Mouse (Mus musculus) cerebellum, adult 2 months (tissue): ENCODE results near the gene Gm11937. TPM values are rescaled to one million over a fixed set of nuclear protein-coding genes. Genes with fewer than 3 reads are reported as not detected.
"Not testable (repeated sequence)": the region's sequence is repeated elsewhere in the genome, so short reads cannot be mapped to it uniquely, and the experiment has no call there.

ENCODE experiments used
- DNase-seq, 2 experiments: peaks; one replicate each; pipeline ENCODE4 v3.0.0; 2021
- H3K27ac ChIP-seq: fragments of 200-500 bp; 2 replicates; pipeline ENCODE4 v1.5.1; 2012; ENCODE audit warnings: low read length, control low read depth, inconsistent platforms; ENCODE audit not compliant: insufficient read depth
- H3K27me3 ChIP-seq: fragments of 200-500 bp; 2 replicates; pipeline ENCODE4 v1.6.1; 2012; ENCODE audit warnings: inconsistent platforms, mild to moderate bottlenecking, low read length, moderate library complexity; ENCODE audit not compliant: control insufficient read depth, insufficient read depth
- H3K4me1 ChIP-seq: fragments of 200-500 bp; 2 replicates; pipeline ENCODE4 v1.6.1; 2011; ENCODE audit warnings: low read length; ENCODE audit not compliant: control insufficient read depth, insufficient read depth
- H3K4me3 ChIP-seq: fragments of 200-500 bp; replicated peaks from 2 replicates; pipeline ENCODE3; 2011; ENCODE audit warnings: mild to moderate bottlenecking, low read depth, low read length, control low read depth; ENCODE audit not compliant: insufficient read depth
- CTCF ChIP-seq: fragments of 200-500 bp; IDR thresholded peaks from 2 replicates; pipeline ENCODE4 v1.5.1; 2011; ENCODE audit warnings: low read depth, mild to moderate bottlenecking, control low read depth, low read length, moderate library complexity, borderline replicate concordance; ENCODE audit not compliant: insufficient read depth
- POLR2A ChIP-seq: fragments of 200-500 bp; IDR thresholded peaks from 2 replicates; pipeline ENCODE4 v1.6.1; 2011; ENCODE audit warnings: low read length, control low read depth, borderline replicate concordance; ENCODE audit not compliant: insufficient read depth
- WGBS: fragments of 180-500 bp; shearing (Covaris S2); methylation state at CpG from one replicate; pipeline ENCODE4 v1.1.7; 2018; 5-methylcytosine and 5-hydroxymethylcytosine counted together
- polyA plus RNA-seq: library from polyadenylated mRNA; depleted of rRNA; stranded (reverse); fragments of >200 nt; gene quantifications from 2 replicates; pipeline ENCODE4 v1.2.3, GENCODE M21; 2012; rRNA removed

The Gm11937 gene
- polyA plus RNA-seq: not detected in 2 replicates

DNA sequence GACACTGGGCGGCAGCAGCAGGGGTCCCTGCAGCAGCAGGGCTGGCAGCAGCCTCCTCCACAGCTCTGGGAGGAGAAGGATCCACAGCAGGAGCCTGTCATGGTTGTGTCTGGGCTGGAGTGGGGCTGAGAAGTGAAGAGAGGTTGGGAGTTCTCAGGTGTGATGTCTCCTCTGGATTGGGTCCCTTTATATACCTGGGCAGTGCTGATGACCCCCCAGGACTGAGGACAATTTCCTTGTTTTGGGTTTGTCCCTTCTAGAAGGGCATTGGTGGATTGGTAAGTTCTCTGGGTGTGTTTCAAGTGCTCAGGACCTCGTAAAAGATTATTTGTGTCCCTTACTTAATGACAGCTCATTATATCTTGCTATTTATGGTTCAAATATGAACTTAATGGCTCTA lies at the start of gene Gm11937:
Gene Gm11937, minus strand, starts transcription at position 101 of the 400 bp plus-strand sequence.
- not testable (repeated sequence) for H3K27me3 ChIP-seq, DNase-seq, H3K4me3 ChIP-seq, H3K27ac ChIP-seq, H3K4me1 ChIP-seq
- 83% methylated on average over 1 of the region's 2 CpGs for WGBS

DNA sequence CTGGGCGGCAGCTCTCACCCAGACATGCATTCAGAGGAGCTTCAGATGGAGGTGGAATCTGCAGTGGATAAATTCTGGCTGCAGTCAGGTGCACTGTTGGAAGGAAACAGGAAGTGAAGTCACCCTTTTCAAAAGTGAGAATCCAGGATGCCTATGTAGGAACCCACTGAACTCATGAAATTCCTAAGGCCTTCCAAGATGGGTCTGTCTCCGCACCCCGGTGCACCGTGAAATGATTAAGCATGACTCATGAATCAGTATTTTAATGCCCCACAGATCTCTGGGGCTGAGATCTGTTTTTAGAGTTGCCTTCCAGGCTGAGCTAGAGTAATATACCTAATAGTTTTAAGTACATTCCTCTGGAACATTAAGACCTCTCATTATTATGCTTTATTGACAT lies 49.3 kb upstream of the Gm11937 start:
- Histone ChIP-seq H3K4me1 (no peaks in the 10 kb centered on the region), H3K27ac (no peak overlapping the region), H3K27me3 (no peaks in the 10 kb centered on the region), H3K4me3 (no peak overlapping the region)
- WGBS: 88% methylated on average over 4 of the region's 4 CpGs
- TF ChIP-seq POLR2A: no peak
- TF ChIP-seq CTCF: no peak
- DNase-seq: no peak

DNA sequence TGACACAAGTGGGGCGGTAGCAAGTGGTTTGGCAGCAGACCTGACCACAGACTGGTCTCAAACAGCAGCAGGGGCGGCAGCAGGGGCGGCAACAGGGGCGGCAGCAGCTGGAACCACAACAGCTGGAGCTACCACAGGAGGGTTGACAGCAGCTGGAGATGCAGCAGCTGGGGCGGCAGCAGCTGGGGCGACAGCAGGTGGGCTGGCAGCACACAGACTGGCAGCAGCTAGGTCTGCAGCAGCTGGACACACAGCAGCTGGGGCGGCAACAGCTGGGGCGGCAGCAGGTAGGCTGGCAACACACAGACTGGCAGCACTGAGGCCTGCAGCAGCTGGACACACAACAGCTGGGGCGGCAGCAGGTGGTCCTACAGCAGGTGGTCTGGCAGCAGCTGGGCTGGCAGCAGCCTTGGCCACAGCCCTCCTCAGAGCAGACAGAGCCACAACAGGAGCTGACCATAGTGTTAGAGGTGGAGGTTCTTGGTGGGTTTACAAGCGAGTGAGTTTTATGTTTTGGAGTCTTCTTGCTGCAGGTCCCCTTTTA lies 48.5 kb upstream of the Gm11937 start, which contains the start of gene Gm11563:
Gene Gm11563, minus strand, starts transcription at position 494 of the 544 bp plus-strand sequence.
- H3K27me3 ChIP-seq, H3K27ac ChIP-seq, DNase-seq, H3K4me1 ChIP-seq, H3K4me3 ChIP-seq: not testable (repeated sequence)
- WGBS: 68% methylated on average over 10 of the region's 10 CpGs

DNA sequence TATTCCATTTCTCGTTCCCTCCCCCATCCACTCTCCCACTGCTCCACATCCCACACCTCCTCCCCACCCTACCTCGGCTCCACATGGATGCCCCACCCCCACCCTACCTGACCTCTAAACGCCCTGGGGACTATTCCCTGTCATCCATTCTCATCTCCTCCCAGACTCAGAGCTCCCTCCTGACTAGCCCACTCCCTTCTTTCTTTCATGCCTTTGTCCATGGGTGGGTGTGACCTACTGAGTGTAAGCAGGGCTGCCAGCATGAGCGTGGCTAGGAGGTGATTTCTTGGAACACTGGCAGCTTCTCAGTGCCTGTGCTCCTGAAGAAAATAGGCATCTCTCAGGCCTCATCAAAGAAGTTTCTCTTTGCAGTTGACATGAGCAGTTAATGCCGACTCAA lies 47.1 kb upstream of the Gm11937 start:
- no peak overlapping the region for H3K4me3 ChIP-seq
- no peak for DNase-seq
- H3K4me1 ChIP-seq: no peaks in the 10 kb centered on the region
- 54% methylated on average over 5 of the region's 5 CpGs for WGBS
- H3K27ac ChIP-seq: no peak overlapping the region
- no peak for TF ChIP-seq POLR2A
- no peak for TF ChIP-seq CTCF
- H3K27me3 ChIP-seq: no peaks in the 10 kb centered on the region

DNA sequence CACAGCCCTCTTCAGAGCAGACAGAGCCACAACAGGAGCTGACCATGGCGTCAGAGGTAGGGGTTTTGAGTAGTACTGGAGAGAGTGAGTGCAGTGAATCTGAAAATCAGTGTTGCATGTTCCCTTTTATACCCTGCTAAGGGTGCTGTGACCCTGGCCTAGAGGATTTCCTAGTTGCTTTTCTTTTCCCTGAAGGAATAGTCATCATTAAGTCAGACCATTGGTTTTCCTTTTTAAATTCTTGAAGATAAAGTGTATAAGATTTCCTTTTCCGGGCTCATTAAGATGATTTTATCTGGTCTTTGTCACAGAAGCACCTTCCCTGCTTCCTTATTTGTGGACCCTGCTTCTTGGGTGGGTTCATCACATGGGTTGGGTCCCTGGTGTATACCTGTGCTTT lies 40.1 kb upstream of the Gm11937 start, which contains the start of gene Gm11555:
Gene Gm11555, minus strand, starts transcription at position 101 of the 400 bp plus-strand sequence.
- H3K27me3 ChIP-seq: no peaks in the 10 kb centered on the region
- no peaks in the 10 kb centered on the region for H3K4me1 ChIP-seq
- H3K4me3 ChIP-seq: no peak within 1 kb of the TSS
- TF ChIP-seq POLR2A (no peak), CTCF (no peak)
- WGBS: 77% methylated on average over 2 of the region's 2 CpGs
- no peak within 1 kb of the TSS for H3K27ac ChIP-seq
- DNase-seq: no peak

DNA sequence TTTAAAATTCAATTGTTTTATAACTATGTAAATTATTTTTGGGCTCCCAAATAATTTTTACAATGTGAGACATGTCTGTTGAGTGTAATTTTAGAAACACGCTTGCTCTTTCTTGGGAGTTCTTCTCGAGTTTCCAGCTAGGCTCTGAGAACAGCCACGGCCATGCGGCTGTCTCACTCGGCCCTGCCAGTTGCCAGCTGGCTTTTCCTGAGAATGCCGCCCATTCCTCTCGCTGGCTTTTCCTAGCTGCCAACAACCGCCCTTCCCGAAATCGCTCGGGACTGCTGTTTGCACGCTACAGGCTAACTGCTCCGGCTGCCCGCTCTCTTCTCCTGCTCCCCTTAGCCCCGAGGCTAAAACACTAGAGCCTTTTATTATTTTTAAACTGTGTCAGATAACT lies 36.5 kb upstream of the Gm11937 start:
- WGBS: 58% methylated on average over 15 of the region's 15 CpGs
- Histone ChIP-seq H3K4me3 (no peak overlapping the region), H3K27me3 (no peaks in the 10 kb centered on the region), H3K27ac (no peak overlapping the region), H3K4me1 (no peaks in the 10 kb centered on the region)
- no peak for TF ChIP-seq POLR2A
- TF ChIP-seq CTCF: no peak
- no peak for DNase-seq

DNA sequence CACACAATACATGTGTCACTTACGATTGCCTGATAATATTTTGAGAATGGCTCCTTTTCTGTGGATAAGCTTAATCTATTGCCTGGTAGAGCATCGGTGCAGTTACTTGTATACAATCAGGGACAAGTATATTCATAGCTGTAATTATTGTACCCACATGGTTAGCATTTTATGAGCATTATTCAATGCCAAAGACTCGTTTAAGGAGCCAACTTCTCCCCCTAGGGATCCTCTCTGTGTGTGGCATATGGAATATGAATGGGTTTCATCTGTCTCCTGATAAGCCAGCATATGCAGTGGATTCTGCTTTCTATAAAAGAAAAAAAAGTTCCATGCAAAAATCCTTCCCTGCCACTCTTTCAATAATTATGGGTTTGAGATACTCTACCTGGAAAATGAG lies 34.4 kb upstream of the Gm11937 start:
- 49% methylated on average over 3 of the region's 3 CpGs for WGBS
- DNase-seq: no peak
- Histone ChIP-seq H3K4me1 (no peaks in the 10 kb centered on the region), H3K27me3 (no peaks in the 10 kb centered on the region), H3K4me3 (no peak overlapping the region), H3K27ac (no peak overlapping the region)
- TF ChIP-seq CTCF (no peak), POLR2A (no peak)

DNA sequence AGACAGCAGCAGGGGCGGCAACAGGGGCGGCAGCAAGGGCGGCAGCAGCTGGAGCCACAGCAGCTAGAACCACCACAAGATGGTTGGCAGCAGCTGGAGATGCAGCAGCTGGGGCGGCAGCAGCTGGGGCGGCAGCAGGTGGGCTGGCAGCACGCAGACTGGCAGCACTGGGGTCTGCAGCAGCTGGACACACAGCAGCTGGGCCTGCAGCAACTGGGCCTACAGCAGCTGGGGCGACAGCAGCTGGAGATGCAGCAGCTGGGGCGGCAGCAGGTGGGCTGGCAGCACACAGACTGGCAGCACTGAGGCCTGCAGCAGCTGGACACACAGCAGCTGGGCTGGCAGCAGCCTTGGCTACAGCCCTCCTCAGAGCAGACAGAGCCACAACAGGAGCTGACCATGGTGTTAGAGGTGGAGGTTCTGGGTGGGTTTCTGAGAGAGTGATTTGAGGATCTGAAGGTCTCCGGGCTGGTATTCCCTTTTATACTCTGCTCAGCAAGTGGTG lies 33.7 kb upstream of the Gm11937 start, which contains the start of gene Krtap4-7:
Gene Krtap4-7, minus strand, starts transcription at position 455 of the 505 bp plus-strand sequence.
- 87% methylated on average over 9 of the region's 9 CpGs for WGBS
- H3K4me3 ChIP-seq: not testable (repeated sequence)

More for the DNA sequence above, 33.7 kb upstream of the Gm11937 start, which contains the start of gene Krtap4-7:
- H3K4me1 ChIP-seq, H3K27ac ChIP-seq, H3K27me3 ChIP-seq, DNase-seq: not testable (repeated sequence)
